Mouse (Mus musculus) intestine, embryonic 15.5 days (tissue): ENCODE measurements around the gene Hes6. TPM values are rescaled to one million over a fixed set of nuclear protein-coding genes. Genes with fewer than 3 reads are reported as not detected.
A peak's percentile ranks its signal among the peaks of the same experiment; 100 is the strongest.

Experiments used
- ATAC-seq: fragments of 200-750 bp; cut with Nextera tagmentation; 2 replicates; pipeline ENCODE4 v1.8.0; 2017; ENCODE audit warnings: moderate TSS enrichment, moderate library complexity
- H3K27ac ChIP-seq: fragments of 300-500 bp; sonication (generic); 2 replicates; pipeline ENCODE4 v1.5.1; 2015; ENCODE audit warnings: mild to moderate bottlenecking, inconsistent platforms
- H3K27me3 ChIP-seq: fragments of 300-500 bp; sonication (generic); replicated peaks from 2 replicates; pipeline ENCODE4 v1.6.1; 2015; ENCODE audit warnings: inconsistent platforms
- H3K36me3 ChIP-seq: fragments of 300-500 bp; sonication (generic); 2 replicates; pipeline ENCODE4 v1.6.1; 2015; ENCODE audit warnings: inconsistent platforms
- H3K4me1 ChIP-seq: fragments of 300-500 bp; sonication (generic); replicated peaks from 2 replicates; pipeline ENCODE4 v1.6.1; 2015; ENCODE audit warnings: inconsistent platforms
- H3K4me2 ChIP-seq: fragments of 300-500 bp; sonication (generic); replicated peaks from 2 replicates; pipeline ENCODE4 v1.6.1; 2015; ENCODE audit warnings: mild to moderate bottlenecking, inconsistent platforms
- H3K4me3 ChIP-seq: fragments of 300-500 bp; sonication (generic); replicated peaks from 2 replicates; pipeline ENCODE4 v1.5.1; 2015; ENCODE audit warnings: inconsistent platforms
- H3K9ac ChIP-seq: fragments of 300-500 bp; sonication (generic); 2 replicates; pipeline ENCODE4 v1.6.1; 2015; ENCODE audit warnings: inconsistent platforms
- H3K9me3 ChIP-seq: fragments of 300-500 bp; sonication (generic); 2 replicates; pipeline ENCODE4 v1.6.1; 2016; ENCODE audit warnings: inconsistent platforms
- WGBS: fragments of 180-500 bp; shearing (Covaris S2); methylation state at CpG from one replicate; pipeline ENCODE4 v1.1.7; 2015; 5-methylcytosine and 5-hydroxymethylcytosine counted together
- polyA plus RNA-seq: library from polyadenylated mRNA; unstranded; fragments of >200 nt; fragmentation: Nextera tagmentation; extraction: Ambion mirVana; gene quantifications from 2 replicates; pipeline ENCODE4 v1.2.1, GENCODE M21; 2015

Hes6 gene
- polyA plus RNA-seq: 94.0 and 103 TPM in 2 replicates

- under 1% methylated on average over 38 of the region's 39 CpGs for WGBS
- Histone ChIP-seq H3K4me2 (peak within 1 kb of the TSS; percentile 96), H3K9ac (peak within 1 kb of the TSS; percentile 89), H3K36me3 (no peaks in the 10 kb centered on the region), H3K9me3 (no peaks in the 10 kb centered on the region), H3K27me3 (no peaks in the 10 kb centered on the region), H3K4me1 (peaks cover 30% of the 10 kb centered on the region), H3K4me3 (peak within 1 kb of the TSS; percentile 68), H3K27ac (peak within 1 kb of the TSS; percentile 90)
- peak; percentile 45 for ATAC-seq
Observed at GRCm38 (mm10) chr1:91413898-91414594, at the start of gene Hes6. Gene Hes6, minus strand, starts transcription at chr1:91414038.

GRCm38 (mm10) chr1:91463336-91463995, 49.6 kb upstream of the Hes6 start:
- Histone ChIP-seq H3K27me3 (no peaks in the 10 kb centered on the region), H3K9me3 (no peaks in the 10 kb centered on the region), H3K4me1 (peaks cover 10% of the 10 kb centered on the region), H3K4me2 (no peak overlapping the region), H3K4me3 (no peak overlapping the region), H3K9ac (0 out of 2 replicates have a peak overlapping the region, but pooled peaks have one; percentile 2), H3K36me3 (no peaks in the 10 kb centered on the region), H3K27ac (peak overlapping the region; percentile 86)
- 75% methylated on average over 13 of the region's 13 CpGs for WGBS
- ATAC-seq: peak; percentile 37

GRCm38 (mm10) chr1:91460564-91460963, 46.7 kb upstream of the Hes6 start:
- H3K27ac ChIP-seq: peak overlapping the region; percentile 65
- no peak overlapping the region for H3K4me3 ChIP-seq
- H3K4me2 ChIP-seq: peak overlapping the region; percentile 77; the same call in 1 of the 2 replicates
- no peaks in the 10 kb centered on the region for H3K9me3 ChIP-seq
- H3K36me3 ChIP-seq: no peaks in the 10 kb centered on the region
- H3K27me3 ChIP-seq: no peaks in the 10 kb centered on the region
- WGBS: 42% methylated on average over 4 of the region's 4 CpGs
- no peak overlapping the region for H3K9ac ChIP-seq
- peaks cover 37% of the 10 kb centered on the region for H3K4me1 ChIP-seq
- ATAC-seq: no peak

GRCm38 (mm10) chr1:91460069-91460468, 46.2 kb upstream of the Hes6 start:
- peaks cover 40% of the 10 kb centered on the region for H3K4me1 ChIP-seq
- H3K4me2 ChIP-seq: peak overlapping the region; percentile 77
- H3K27me3 ChIP-seq: no peaks in the 10 kb centered on the region
- ATAC-seq: no peak
- H3K4me3 ChIP-seq: peak overlapping the region; percentile 81
- WGBS: 34% methylated on average over 7 of the region's 7 CpGs
- no peaks in the 10 kb centered on the region for H3K36me3 ChIP-seq
- peak overlapping the region; percentile 65 for H3K27ac ChIP-seq
- no peaks in the 10 kb centered on the region for H3K9me3 ChIP-seq
- peak overlapping the region; percentile 43 for H3K9ac ChIP-seq

- H3K4me1 ChIP-seq: peaks cover 48% of the 10 kb centered on the region
- peak within 1 kb of the TSS; percentile 95 for H3K27ac ChIP-seq
- peak within 1 kb of the TSS; percentile 70 for H3K9ac ChIP-seq
- no peaks in the 10 kb centered on the region for H3K27me3 ChIP-seq
- H3K4me2 ChIP-seq: peak within 1 kb of the TSS; percentile 77
- H3K36me3 ChIP-seq: no peaks in the 10 kb centered on the region
- no peaks in the 10 kb centered on the region for H3K9me3 ChIP-seq
- peak; percentile 90 for ATAC-seq
- H3K4me3 ChIP-seq: peak within 1 kb of the TSS; percentile 81
- WGBS: 0% methylated on average over 91 of the region's 91 CpGs
Observed at GRCm38 (mm10) chr1:91459059-91459809, 45.4 kb upstream of the Hes6 start, which contains the start of gene Per2. Gene Per2, minus strand, starts transcription at chr1:91459324.

- H3K9me3 ChIP-seq: no peaks in the 10 kb centered on the region
- 4% methylated on average over 8 of the region's 8 CpGs for WGBS
- ATAC-seq: no peak; the same call in none of the 2 replicates
Observed at GRCm38 (mm10) chr1:91458223-91458861, 44.5 kb upstream of the Hes6 start.

GRCm38 (mm10) chr1:91457698-91458097, 43.9 kb upstream of the Hes6 start:
- Histone ChIP-seq H3K9ac (peak overlapping the region; percentile 70; the same call in 1 of the 2 replicates), H3K4me3 (peak overlapping the region; percentile 81), H3K4me1 (peaks cover 61% of the 10 kb centered on the region), H3K27ac (peak overlapping the region; percentile 95), H3K9me3 (no peaks in the 10 kb centered on the region), H3K27me3 (no peaks in the 10 kb centered on the region), H3K4me2 (peak overlapping the region; percentile 77), H3K36me3 (no peaks in the 10 kb centered on the region)
- ATAC-seq: no peak
- WGBS: 31% methylated on average over 5 of the region's 5 CpGs

More at GRCm38 (mm10) chr1:91458223-91458861, 44.5 kb upstream of the Hes6 start:
- Histone ChIP-seq H3K27me3 (no peaks in the 10 kb centered on the region), H3K4me1 (peaks cover 57% of the 10 kb centered on the region), H3K27ac (peak overlapping the region; percentile 95), H3K4me3 (peak overlapping the region; percentile 81), H3K36me3 (no peaks in the 10 kb centered on the region), H3K4me2 (peak overlapping the region; percentile 77), H3K9ac (peak overlapping the region; percentile 70)

- H3K4me1 ChIP-seq: peaks cover 62% of the 10 kb centered on the region
- no peaks in the 10 kb centered on the region for H3K9me3 ChIP-seq
- no peaks in the 10 kb centered on the region for H3K36me3 ChIP-seq
- H3K27ac ChIP-seq: peak overlapping the region; percentile 95
- H3K4me3 ChIP-seq: peak overlapping the region; percentile 81; the same call in 1 of the 2 replicates
- ATAC-seq: no peak
- WGBS: 83% methylated on average over 4 of the region's 4 CpGs
- peak overlapping the region; percentile 77 for H3K4me2 ChIP-seq
- H3K27me3 ChIP-seq: no peaks in the 10 kb centered on the region
- H3K9ac ChIP-seq: no peak overlapping the region
Observed at GRCm38 (mm10) chr1:91457116-91457515, 43.3 kb upstream of the Hes6 start.

GRCm38 (mm10) chr1:91456301-91456801, 42.5 kb upstream of the Hes6 start:
- WGBS: 10% methylated on average over 11 of the region's 11 CpGs
- peak overlapping the region; percentile 95 for H3K27ac ChIP-seq
- no peaks in the 10 kb centered on the region for H3K9me3 ChIP-seq
- H3K4me3 ChIP-seq: peak overlapping the region; percentile 10; the same call in 1 of the 2 replicates
- H3K36me3 ChIP-seq: no peaks in the 10 kb centered on the region
- ATAC-seq: peak; percentile 60
- no peaks in the 10 kb centered on the region for H3K27me3 ChIP-seq
- H3K4me1 ChIP-seq: peaks cover 70% of the 10 kb centered on the region
- peak overlapping the region; percentile 77 for H3K4me2 ChIP-seq
- peak overlapping the region; percentile 36; the same call in 1 of the 2 replicates for H3K9ac ChIP-seq

- Histone ChIP-seq H3K4me3 (peak overlapping the region; percentile 10; the same call in 1 of the 2 replicates), H3K4me1 (peaks cover 73% of the 10 kb centered on the region), H3K27me3 (no peaks in the 10 kb centered on the region), H3K27ac (peak overlapping the region; percentile 95), H3K9ac (peak overlapping the region; percentile 36; the same call in 1 of the 2 replicates), H3K9me3 (no peaks in the 10 kb centered on the region), H3K36me3 (no peaks in the 10 kb centered on the region), H3K4me2 (peak overlapping the region; percentile 77)
- no peak for ATAC-seq
- 13% methylated on average over 7 of the region's 7 CpGs for WGBS
Observed at GRCm38 (mm10) chr1:91455661-91456161, 41.9 kb upstream of the Hes6 start.

GRCm38 (mm10) chr1:91454927-91455326, 41.1 kb upstream of the Hes6 start:
- Histone ChIP-seq H3K36me3 (no peaks in the 10 kb centered on the region), H3K9ac (no peak overlapping the region), H3K4me1 (peaks cover 69% of the 10 kb centered on the region), H3K4me2 (peak overlapping the region; percentile 77; the same call in 1 of the 2 replicates), H3K27me3 (no peaks in the 10 kb centered on the region), H3K4me3 (no peak overlapping the region), H3K9me3 (no peaks in the 10 kb centered on the region), H3K27ac (peak overlapping the region; percentile 95)
- WGBS: 82% methylated on average over 3 of the region's 3 CpGs
- no peak for ATAC-seq
